Mouse (Mus musculus): ENCODE measurements around the gene Zfand6.

DNA sequence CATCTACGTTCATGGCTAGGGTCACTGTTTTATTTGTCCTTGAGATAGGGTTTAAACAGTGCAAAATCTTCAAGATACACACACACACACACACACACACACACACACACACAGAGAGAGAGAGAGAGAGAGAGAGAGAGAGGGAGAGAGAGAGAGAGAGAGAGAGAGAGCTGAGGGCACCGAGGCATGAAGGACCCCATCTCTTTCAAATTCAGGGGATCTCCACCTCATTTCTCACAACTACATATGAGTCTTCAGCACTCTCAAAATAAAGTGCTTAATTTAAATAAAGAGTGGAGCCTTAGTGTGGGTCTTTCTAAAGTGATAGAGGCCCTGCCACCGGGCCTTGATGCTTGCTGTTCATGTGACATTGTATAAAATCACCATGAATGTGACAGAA, 93.8 kb downstream of the Zfand6 start:
- TF ChIP-seq CTCF (IDR thresholded peaks at IDR 0.05; ENCODE audit: low read depth, low read length) (no peak), POLR2A (IDR thresholded peaks at IDR 0.05; ENCODE audit: borderline replicate concordance, low read depth, low read length) (no peak)

All from bone marrow macrophage, adult 2 months (primary cell).